Mouse (Mus musculus): ENCODE results near the gene Olfr1326-ps1.

The Olfr1326-ps1 gene

GRCm38 (mm10) chrX:74574788-74575187 is at the start of gene Olfr1326-ps1:
TSS of gene Olfr1326-ps1 (minus strand) at chrX:74574888.
- DNase-seq (ENCODE audit: low spot score in 2 of 2) = no peak

GRCm38 (mm10) chrX:74592379-74592778 is 17.7 kb upstream of the Olfr1326-ps1 start, which contains the start of gene Olfr1325:
TSS of gene Olfr1325 (plus strand) at chrX:74592679.
- no peak for DNase-seq (ENCODE audit: low spot score in 2 of 2)
